Mouse (Mus musculus): Measurements from ENCODE around the gene Brpf1. TPM values are rescaled to one million over a fixed set of nuclear protein-coding genes. Genes with fewer than 3 reads are reported as not detected.

Brpf1 gene
- polyA plus RNA-seq, 1 experiment from 2014 or later: 17.1 TPM

GRCm38 (mm10) chr6:113284931-113285330 is 22.0 kb upstream of the Brpf1 start:
- Histone ChIP-seq H3K4me2 (no peak overlapping the region), H3K9ac (no peak overlapping the region), H3K9me3 (no peaks in the 10 kb centered on the region), H3K4me3 (no peak overlapping the region), H3K27ac (no peak overlapping the region), H3K27me3 (peaks cover 53% of the 10 kb centered on the region), H3K36me3 (peaks cover 10% of the 10 kb centered on the region), H3K4me1 (replicated peaks) (peaks cover 20% of the 10 kb centered on the region)
- ATAC-seq (ENCODE audit: low FRiP score): no peak
- 78% methylated on average over 3 of the region's 3 CpGs for WGBS

GRCm38 (mm10) chr6:113286316-113286715 is 20.6 kb upstream of the Brpf1 start:
- H3K4me1 ChIP-seq (replicated peaks): peaks cover 20% of the 10 kb centered on the region
- H3K4me3 ChIP-seq: no peak overlapping the region
- 63% methylated on average over 1 of the region's 1 CpGs for WGBS
- no peak overlapping the region for H3K27ac ChIP-seq
- H3K36me3 ChIP-seq: no peaks in the 10 kb centered on the region
- ATAC-seq (ENCODE audit: low FRiP score): no peak
- no peak overlapping the region for H3K9ac ChIP-seq
- no peaks in the 10 kb centered on the region for H3K9me3 ChIP-seq
- no peak overlapping the region for H3K4me2 ChIP-seq
- peaks cover 43% of the 10 kb centered on the region for H3K27me3 ChIP-seq

- Histone ChIP-seq H3K36me3 (no peaks in the 10 kb centered on the region), H3K27ac (no peak overlapping the region), H3K9me3 (no peaks in the 10 kb centered on the region), H3K27me3 (peaks cover 34% of the 10 kb centered on the region), H3K9ac (no peak overlapping the region), H3K4me3 (no peak overlapping the region), H3K4me1 (replicated peaks) (peaks cover 13% of the 10 kb centered on the region), H3K4me2 (no peak overlapping the region)
- WGBS: 80% methylated on average over 4 of the region's 4 CpGs
- no peak for ATAC-seq (ENCODE audit: low FRiP score)
These were observed 19.7 kb upstream of the Brpf1 start for GRCm38 (mm10) chr6:113287236-113287635.

GRCm38 (mm10) chr6:113289346-113289745 is 17.6 kb upstream of the Brpf1 start:
- no peaks in the 10 kb centered on the region for H3K4me1 ChIP-seq (replicated peaks)
- no peak overlapping the region for H3K4me2 ChIP-seq
- H3K27me3 ChIP-seq: peaks cover 13% of the 10 kb centered on the region
- H3K27ac ChIP-seq: no peak overlapping the region
- H3K36me3 ChIP-seq: no peaks in the 10 kb centered on the region
- H3K9me3 ChIP-seq: no peaks in the 10 kb centered on the region
- H3K4me3 ChIP-seq: no peak overlapping the region
- ATAC-seq (ENCODE audit: low FRiP score): no peak
- whole genome bisulfite sequencing: 92% methylated on average over 15 of the region's 15 CpGs
- no peak overlapping the region for H3K9ac ChIP-seq

- ATAC-seq (ENCODE audit: low FRiP score): no peak
- 71% methylated on average over 6 of the region's 6 CpGs for WGBS
These were observed 16.6 kb upstream of the Brpf1 start for GRCm38 (mm10) chr6:113290346-113290745.

GRCm38 (mm10) chr6:113292938-113293337 is 14.0 kb upstream of the Brpf1 start:
- H3K27me3 ChIP-seq: no peaks in the 10 kb centered on the region
- no peak for ATAC-seq (ENCODE audit: low FRiP score)
- H3K9me3 ChIP-seq: no peaks in the 10 kb centered on the region
- no peaks in the 10 kb centered on the region for H3K36me3 ChIP-seq
- no peak overlapping the region for H3K4me3 ChIP-seq
- 83% methylated on average over 5 of the region's 5 CpGs for WGBS
- no peak overlapping the region for H3K4me2 ChIP-seq
- no peak overlapping the region for H3K9ac ChIP-seq
- H3K27ac ChIP-seq: no peak overlapping the region
- H3K4me1 ChIP-seq (replicated peaks): no peaks in the 10 kb centered on the region

More at GRCm38 (mm10) chr6:113290346-113290745, 16.6 kb upstream of the Brpf1 start:
- H3K4me3 ChIP-seq: no peak overlapping the region
- H3K36me3 ChIP-seq: no peaks in the 10 kb centered on the region
- H3K27ac ChIP-seq: no peak overlapping the region
- H3K9ac ChIP-seq: no peak overlapping the region
- peaks cover 3% of the 10 kb centered on the region; the same call in 1 of the 2 replicates for H3K27me3 ChIP-seq
- H3K4me1 ChIP-seq (replicated peaks): no peaks in the 10 kb centered on the region
- H3K9me3 ChIP-seq: no peaks in the 10 kb centered on the region
- H3K4me2 ChIP-seq: no peak overlapping the region

- no peak overlapping the region for H3K4me2 ChIP-seq
- H3K9me3 ChIP-seq: no peaks in the 10 kb centered on the region
- ATAC-seq (ENCODE audit: low FRiP score): no peak
- WGBS: 87% methylated on average over 2 of the region's 2 CpGs
- H3K27me3 ChIP-seq: no peaks in the 10 kb centered on the region
- no peak overlapping the region for H3K9ac ChIP-seq
- no peaks in the 10 kb centered on the region for H3K4me1 ChIP-seq (replicated peaks)
- no peaks in the 10 kb centered on the region for H3K36me3 ChIP-seq
- H3K27ac ChIP-seq: no peak overlapping the region
- no peak overlapping the region for H3K4me3 ChIP-seq
These were observed 10.9 kb upstream of the Brpf1 start for GRCm38 (mm10) chr6:113296046-113296445.

GRCm38 (mm10) chr6:113296639-113297038 is 10.3 kb upstream of the Brpf1 start:
- Histone ChIP-seq H3K27ac (no peak overlapping the region), H3K4me2 (no peak overlapping the region), H3K36me3 (no peaks in the 10 kb centered on the region), H3K4me3 (no peak overlapping the region), H3K4me1 (replicated peaks) (no peaks in the 10 kb centered on the region), H3K9ac (no peak overlapping the region), H3K27me3 (no peaks in the 10 kb centered on the region), H3K9me3 (no peaks in the 10 kb centered on the region)
- ATAC-seq (ENCODE audit: low FRiP score): no peak
- 77% methylated on average over 4 of the region's 4 CpGs for WGBS

- Histone ChIP-seq H3K27me3 (no peaks in the 10 kb centered on the region), H3K9me3 (no peaks in the 10 kb centered on the region), H3K4me3 (no peak overlapping the region), H3K36me3 (no peaks in the 10 kb centered on the region), H3K27ac (no peak overlapping the region), H3K4me1 (replicated peaks) (peaks cover 7% of the 10 kb centered on the region; the same call in 1 of the 2 replicates), H3K4me2 (no peak overlapping the region), H3K9ac (no peak overlapping the region)
- WGBS: 85% methylated on average over 5 of the region's 5 CpGs
- ATAC-seq (ENCODE audit: low FRiP score): no peak
These were observed 5.6 kb upstream of the Brpf1 start for GRCm38 (mm10) chr6:113301350-113301749.

- Histone ChIP-seq H3K9ac (no peak overlapping the region), H3K4me2 (no peak overlapping the region), H3K36me3 (no peaks in the 10 kb centered on the region), H3K4me3 (no peak overlapping the region), H3K27me3 (no peaks in the 10 kb centered on the region), H3K9me3 (no peaks in the 10 kb centered on the region), H3K4me1 (replicated peaks) (peaks cover 7% of the 10 kb centered on the region; the same call in 1 of the 2 replicates), H3K27ac (no peak overlapping the region)
- WGBS: 25% methylated on average over 3 of the region's 3 CpGs
- no peak for ATAC-seq (ENCODE audit: low FRiP score)
These were observed 4.7 kb upstream of the Brpf1 start for GRCm38 (mm10) chr6:113302258-113302657.

GRCm38 (mm10) chr6:113306322-113306985 is 483 bp upstream of the Brpf1 start:
- Histone ChIP-seq H3K4me1 (replicated peaks) (peaks cover 38% of the 10 kb centered on the region), H3K36me3 (peaks cover 15% of the 10 kb centered on the region), H3K9ac (peak overlapping the region; percentile 97), H3K27me3 (no peaks in the 10 kb centered on the region), H3K9me3 (no peaks in the 10 kb centered on the region), H3K4me2 (peak overlapping the region; percentile 100), H3K4me3 (peak overlapping the region; percentile 97), H3K27ac (peak overlapping the region; percentile 99)
- whole genome bisulfite sequencing: under 1% methylated on average over 50 of the region's 50 CpGs
- ATAC-seq (ENCODE audit: low FRiP score): peak; percentile 98

- no peak for ATAC-seq (ENCODE audit: low FRiP score)
- H3K9ac ChIP-seq: peak overlapping the region; percentile 97
- peak overlapping the region; percentile 100 for H3K4me2 ChIP-seq
- no peaks in the 10 kb centered on the region for H3K27me3 ChIP-seq
- H3K9me3 ChIP-seq: no peaks in the 10 kb centered on the region
- peak overlapping the region; percentile 97 for H3K4me3 ChIP-seq
- peaks cover 21% of the 10 kb centered on the region for H3K36me3 ChIP-seq
- peaks cover 38% of the 10 kb centered on the region for H3K4me1 ChIP-seq (replicated peaks)
- WGBS: under 1% methylated on average over 34 of the region's 34 CpGs
- H3K27ac ChIP-seq: peak overlapping the region; percentile 99
These were observed 664 bp downstream of the Brpf1 start for GRCm38 (mm10) chr6:113307481-113308121.

- Histone ChIP-seq H3K4me1 (replicated peaks) (peaks cover 38% of the 10 kb centered on the region), H3K9me3 (no peaks in the 10 kb centered on the region), H3K4me3 (peak overlapping the region; percentile 97), H3K4me2 (peak overlapping the region; percentile 100), H3K27ac (peak overlapping the region; percentile 99), H3K9ac (peak overlapping the region; percentile 97), H3K27me3 (no peaks in the 10 kb centered on the region), H3K36me3 (peaks cover 25% of the 10 kb centered on the region)
- WGBS: 32% methylated on average over 5 of the region's 5 CpGs
- no peak for ATAC-seq (ENCODE audit: low FRiP score)
These were observed 1.2 kb downstream of the Brpf1 start for GRCm38 (mm10) chr6:113308141-113308540.
